Mouse (Mus musculus) ovary, adult 2 months (tissue): Measurements from ENCODE around the gene Snx30. TPM values are rescaled to one million over a fixed set of nuclear protein-coding genes. Genes with fewer than 3 reads are reported as not detected.

Source experiments
- polyA plus RNA-seq: library from polyadenylated mRNA; depleted of rRNA; stranded (reverse); fragments of >200 nt; gene quantifications from 2 replicates; pipeline ENCODE4 v1.2.3, GENCODE M21; 2012; rRNA removed

Snx30 gene
- polyA plus RNA-seq = 2.8 and 5.4 TPM in 2 replicates

GRCm38 (mm10) chr4:59805181-59805967 lies at the start of gene Snx30:
Snx30 (plus strand) TSS chr4:59805840.

GRCm38 (mm10) chr4:59801489-59801888 lies 4.2 kb upstream of the Snx30 start, which contains the start of gene Inip:
Inip (minus strand) TSS chr4:59801589.

GRCm38 (mm10) chr4:59914608-59915403 lies 109.2 kb downstream of the Snx30 start, which contains the start of gene Slc46a2:
Slc46a2 (minus strand) TSS chr4:59915056.

Other genes starting within 250 kb of the Snx30 start
- 11.6 and 14.7 TPM in 2 replicates for gene Hsdl2, start 224.3 kb upstream of the Snx30 start, polyA plus RNA-seq
- 7.6 and 9.7 TPM in 2 replicates for gene E130308A19Rik, start 179.6 kb upstream of the Snx30 start, polyA plus RNA-seq
- gene Inip, start 4.3 kb upstream of the Snx30 start, polyA plus RNA-seq = 9.4 and 9.8 TPM in 2 replicates
- gene Slc46a2, start 109.2 kb downstream of the Snx30 start, polyA plus RNA-seq = 0.14 TPM in 1 of 2 replicates, not detected in the other
- gene Mup4, start 154.9 kb downstream of the Snx30 start, polyA plus RNA-seq = not detected in 2 replicates
- gene Mup6, start 158.5 kb downstream of the Snx30 start, polyA plus RNA-seq = not detected in 2 replicates